Mouse (Mus musculus) CH12.LX (cell line): ENCODE measurements around the gene Tmem178b.

Source experiments
- CHD2 ChIP-seq: IDR thresholded peaks from 2 replicates; pipeline ENCODE4 v1.6.1; 2011; ENCODE audit warnings: low read length, improper control_type of control experiment
- CTCF ChIP-seq, 2 experiments: IDR thresholded peaks in 1 of 2; conservative IDR thresholded peaks in 1 of 2; 2 replicates each; pipeline ENCODE4 v1.5.1; 2011 to 2012; ENCODE audit warnings: low read depth in 2 of 2, low read length in 2 of 2, improper control_type of control experiment in 1 of 2, inconsistent platforms in 1 of 2, mild to moderate bottlenecking in 1 of 2, moderate library complexity in 1 of 2
- ELF1 ChIP-seq: IDR thresholded peaks from 2 replicates; pipeline ENCODE4 v1.6.1; 2014; ENCODE audit warnings: low read depth, mild to moderate bottlenecking, inconsistent platforms, low read length, improper control_type of control experiment
- KAT2A ChIP-seq: IDR thresholded peaks from 2 replicates; pipeline ENCODE4 v1.6.1; 2012; ENCODE audit warnings: low read length, improper control_type of control experiment, inconsistent platforms; ENCODE audit not compliant: insufficient replicate concordance
- NRF1 ChIP-seq: IDR thresholded peaks from 2 replicates; pipeline ENCODE4 v1.6.1; 2014; ENCODE audit warnings: low read depth, mild to moderate bottlenecking, inconsistent platforms, low read length, improper control_type of control experiment, moderate library complexity
- POLR2A ChIP-seq: IDR thresholded peaks from 2 replicates; pipeline ENCODE4 v1.6.1; 2011; ENCODE audit warnings: low read depth, mild to moderate bottlenecking, improper control_type of control experiment, low read length

DNA sequence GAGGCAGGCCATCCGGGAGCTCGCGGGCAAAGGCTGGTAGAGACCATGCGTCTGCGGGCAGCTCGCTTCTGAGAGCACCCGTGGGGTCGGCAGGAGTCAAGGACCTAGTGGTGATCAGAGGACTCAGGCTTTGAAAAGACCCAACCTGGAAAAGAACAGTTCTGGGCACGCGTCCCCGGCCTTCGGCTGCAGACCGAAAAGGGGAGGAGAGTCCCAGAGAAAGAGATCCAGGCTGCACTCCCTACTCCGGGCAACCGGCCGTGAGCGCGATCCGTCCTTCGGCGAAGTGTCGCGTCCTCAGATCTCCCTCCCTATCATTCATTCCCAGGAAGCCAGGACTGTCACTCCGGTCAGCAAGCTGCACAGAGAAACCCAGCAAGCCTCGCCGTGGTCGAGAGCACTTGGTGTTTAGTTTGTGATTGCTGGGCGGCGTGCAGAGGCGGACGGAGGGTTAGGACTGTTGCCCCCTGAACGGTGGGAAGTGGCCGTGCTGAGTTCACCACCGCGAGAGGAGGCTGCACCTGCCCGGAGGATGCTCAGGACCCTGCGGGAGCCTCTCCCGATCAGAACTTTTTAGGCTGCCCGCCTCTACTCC is 668 bp upstream of the Tmem178b start:
- no peak for TF ChIP-seq KAT2A
- TF ChIP-seq CTCF (conservative IDR thresholded peaks at IDR 0.05 in 1 of 2, IDR thresholded peaks at IDR 0.05 in 1 of 2; ENCODE audit: low read depth in 2 of 2, low read length in 2 of 2), result no peak
- TF ChIP-seq POLR2A, result no peak
- no peak for TF ChIP-seq CHD2
- TF ChIP-seq NRF1, result no peak
- TF ChIP-seq ELF1, result no peak
